Mouse (Mus musculus): Measurements from ENCODE around the gene Nxt1.

The Nxt1 gene

GRCm38 (mm10) chr2:148689444-148690140 lies 17.2 kb downstream of the Nxt1 start:
- no peak for DNase-seq (ENCODE audit: low spot score)

- DNase-seq (ENCODE audit: low spot score) = no peak
These were observed 17.9 kb downstream of the Nxt1 start for GRCm38 (mm10) chr2:148690291-148690690.

GRCm38 (mm10) chr2:148690781-148691180 lies 18.4 kb downstream of the Nxt1 start:
- DNase-seq (ENCODE audit: low spot score) = no peak

GRCm38 (mm10) chr2:148698571-148698970 lies 26.2 kb downstream of the Nxt1 start:
- DNase-seq (ENCODE audit: low spot score) = no peak

- DNase-seq (ENCODE audit: low spot score) = peak; percentile 16
These were observed 34.2 kb downstream of the Nxt1 start for GRCm38 (mm10) chr2:148706409-148707201.

GRCm38 (mm10) chr2:148707202-148707530 lies 34.8 kb downstream of the Nxt1 start:
- no peak for DNase-seq (ENCODE audit: low spot score)

- no peak for DNase-seq (ENCODE audit: low spot score)
These were observed 39.9 kb downstream of the Nxt1 start for GRCm38 (mm10) chr2:148712326-148712725.

- no peak for DNase-seq (ENCODE audit: low spot score)
These were observed 44.7 kb downstream of the Nxt1 start for GRCm38 (mm10) chr2:148717072-148717471.

GRCm38 (mm10) chr2:148719271-148719995 lies 47.0 kb downstream of the Nxt1 start:
- no peak for DNase-seq (ENCODE audit: low spot score)

Measured in c-Kit-positive CD71-positive TER-119-positive erythroid progenitor cells, embryonic 14.5 days (primary cell).